8 mouse cellular contexts compared by ENCODE assay signal in genomic region chr11:48816281-48816781, GRCm38 (mm10). TPM values are rescaled to one million over a fixed set of nuclear protein-coding genes. Genes with fewer than 3 reads are reported as not detected.
A peak's percentile ranks its signal among the peaks of the same experiment; 100 is the strongest.
DNase-seq lines count a peak whose midpoint lies in the region; ATAC-seq and TF ChIP-seq lines count a peak whose summit lies in the region.

No protein-coding gene starts in this region.

- H3K4me1 ChIP-seq in forebrain, postnatal 0 days (ENCODE audit: insufficient read depth) = peaks cover 12% of the 10 kb centered on the region; the same call in 1 of the 2 replicates
- H3K4me1 ChIP-seq in intestine, embryonic 16.5 days (ENCODE audit: control insufficient read depth, insufficient read depth, low read length) = peaks cover 22% of the 10 kb centered on the region
- H3K4me1 ChIP-seq in liver, adult 2 months (ENCODE audit: control insufficient read depth, insufficient read depth, low read length) = peaks cover 28% of the 10 kb centered on the region
- peaks cover 32% of the 10 kb centered on the region for H3K4me1 ChIP-seq in midbrain, embryonic 16.5 days (ENCODE audit: control insufficient read depth, insufficient read depth, low read length)
- H3K4me1 ChIP-seq in stomach, postnatal 0 days (replicated peaks; ENCODE audit: control insufficient read depth, insufficient read depth) = no peaks in the 10 kb centered on the region

- peak overlapping the region; percentile 75 for H3K9ac ChIP-seq in forebrain, postnatal 0 days
- H3K9ac ChIP-seq in intestine, embryonic 16.5 days (ENCODE audit: low read depth, low read length) = peak overlapping the region; percentile 88
- H3K9ac ChIP-seq in liver, adult 2 months (ENCODE audit: low read depth, low read length) = peak overlapping the region; percentile 84
- peak overlapping the region; percentile 88 for H3K9ac ChIP-seq in midbrain, embryonic 16.5 days (ENCODE audit: low read depth, low read length)
- H3K9ac ChIP-seq in stomach, postnatal 0 days (ENCODE audit: low read length) = peak overlapping the region; percentile 95

- TF ChIP-seq EP300 in stomach, postnatal 0 days (optimal IDR thresholded peaks at IDR 0.05) = no peak

- WGBS in forebrain, postnatal 0 days = 4% methylated on average over 22 of the region's 23 CpGs
- 2% methylated on average over 23 of the region's 23 CpGs for WGBS in intestine, embryonic 16.5 days
- WGBS in liver, adult 2 months = 3% methylated on average over 23 of the region's 23 CpGs
- 3% methylated on average over 21 of the region's 23 CpGs for WGBS in midbrain, embryonic 16.5 days
- 5% methylated on average over 19 of the region's 23 CpGs for WGBS in stomach, postnatal 0 days

- TF ChIP-seq POLR2A in liver, adult 2 months (IDR thresholded peaks at IDR 0.05; ENCODE audit: extremely low read depth, insufficient read depth, low read length) = no peak

- no peaks in the 10 kb centered on the region for H3K27me3 ChIP-seq in forebrain, postnatal 0 days (ENCODE audit: insufficient read depth, low read length)
- H3K27me3 ChIP-seq in intestine, embryonic 16.5 days (replicated peaks; ENCODE audit: control insufficient read depth, insufficient read depth, low read length) = no peaks in the 10 kb centered on the region
- H3K27me3 ChIP-seq in liver, adult 2 months (ENCODE audit: control insufficient read depth, insufficient read depth, low read length) = no peaks in the 10 kb centered on the region
- no peaks in the 10 kb centered on the region for H3K27me3 ChIP-seq in midbrain, embryonic 16.5 days (ENCODE audit: control insufficient read depth, insufficient read depth, low read depth, low read length)
- no peaks in the 10 kb centered on the region for H3K27me3 ChIP-seq in stomach, postnatal 0 days (ENCODE audit: control insufficient read depth, insufficient read depth, low read length)

- peak overlapping the region; percentile 86 for H3K4me2 ChIP-seq in forebrain, postnatal 0 days (ENCODE audit: low read depth)
- peak overlapping the region; percentile 81 for H3K4me2 ChIP-seq in intestine, embryonic 16.5 days (ENCODE audit: low read depth, low read length)
- peak overlapping the region; percentile 83 for H3K4me2 ChIP-seq in midbrain, embryonic 16.5 days (ENCODE audit: low read length)
- H3K4me2 ChIP-seq in stomach, postnatal 0 days (replicated peaks; ENCODE audit: low read depth) = peak overlapping the region; percentile 83

- H3K27ac ChIP-seq in forebrain, postnatal 0 days (ENCODE audit: low read depth, low read length) = peak overlapping the region; percentile 93
- peak overlapping the region; percentile 71 for H3K27ac ChIP-seq in intestine, embryonic 16.5 days (ENCODE audit: low read length)
- H3K27ac ChIP-seq in liver, adult 2 months (replicated peaks; ENCODE audit: insufficient read depth, low read depth, low read length) = peak overlapping the region; percentile 36; the same call in 1 of the 2 replicates
- peak overlapping the region; percentile 75 for H3K27ac ChIP-seq in midbrain, embryonic 16.5 days (ENCODE audit: low read length)
- H3K27ac ChIP-seq in stomach, postnatal 0 days (replicated peaks) = peak overlapping the region; percentile 99

- H3K36me3 ChIP-seq in forebrain, postnatal 0 days (ENCODE audit: insufficient read depth) = peaks cover 25% of the 10 kb centered on the region
- no peaks in the 10 kb centered on the region for H3K36me3 ChIP-seq in intestine, embryonic 16.5 days (ENCODE audit: control insufficient read depth, insufficient read depth, low read length)
- peaks cover 10% of the 10 kb centered on the region for H3K36me3 ChIP-seq in liver, adult 2 months (ENCODE audit: control insufficient read depth, insufficient read depth, low read length)
- peaks cover 14% of the 10 kb centered on the region for H3K36me3 ChIP-seq in midbrain, embryonic 16.5 days (ENCODE audit: control insufficient read depth, insufficient read depth, low read length)
- H3K36me3 ChIP-seq in stomach, postnatal 0 days (ENCODE audit: control insufficient read depth, insufficient read depth, low read length) = peaks cover 7% of the 10 kb centered on the region; the same call in 1 of the 2 replicates

- peaks cover 13% of the 10 kb centered on the region for H3K79me2 ChIP-seq in liver, adult 2 months (ENCODE audit: control insufficient read depth, insufficient read depth, low read length)

- peak; percentile 98 for DNase-seq in heart, adult 11 months
- no peak for DNase-seq in heart, adult 8-10 months (ENCODE audit: low spot score)
- peak; percentile 40 for DNase-seq in brain, adult 2 months (ENCODE audit: low read depth, low spot score)
- DNase-seq in forebrain, postnatal 0 days = no peak
- DNase-seq in liver, adult 2 months (ENCODE audit: extremely low read depth, low read depth, low spot score) = no peak
- DNase-seq in stomach, postnatal 0 days (ENCODE audit: low spot score) = peak; percentile 56

- peak overlapping the region; percentile 88 for H3K4me3 ChIP-seq in forebrain, postnatal 0 days (ENCODE audit: low read depth, low read length)
- H3K4me3 ChIP-seq in intestine, embryonic 16.5 days (ENCODE audit: low read length) = peak overlapping the region; percentile 83
- H3K4me3 ChIP-seq in liver, adult 2 months (ENCODE audit: insufficient read depth, low read depth, low read length) = peak overlapping the region; percentile 81
- peak overlapping the region; percentile 79 for H3K4me3 ChIP-seq in midbrain, embryonic 16.5 days (ENCODE audit: low read depth, low read length)
- peak overlapping the region; percentile 73 for H3K4me3 ChIP-seq in stomach, postnatal 0 days (ENCODE audit: low read depth, low read length)

- H3K9me3 ChIP-seq in forebrain, postnatal 0 days (ENCODE audit: low read length) = no peaks in the 10 kb centered on the region
- no peaks in the 10 kb centered on the region for H3K9me3 ChIP-seq in intestine, embryonic 16.5 days (ENCODE audit: control insufficient read depth, low read length)
- H3K9me3 ChIP-seq in midbrain, embryonic 16.5 days (replicated peaks; ENCODE audit: control insufficient read depth, low read length, poor library complexity, severe bottlenecking) = no peaks in the 10 kb centered on the region
- no peaks in the 10 kb centered on the region for H3K9me3 ChIP-seq in stomach, postnatal 0 days (ENCODE audit: control insufficient read depth, low read length)

- ATAC-seq in forebrain, postnatal 0 days = peak; percentile 52
- peak; percentile 23 for ATAC-seq in intestine, embryonic 16.5 days
- peak; percentile 78 for ATAC-seq in midbrain, embryonic 16.5 days
- ATAC-seq in stomach, postnatal 0 days (ENCODE audit: low FRiP score, low TSS enrichment) = peak; percentile 27; the same call in 1 of the 2 replicates

- TF ChIP-seq CTCF in forebrain, postnatal 0 days (IDR thresholded peaks at IDR 0.05; ENCODE audit: low read depth) = no peak
- no peak for TF ChIP-seq CTCF in liver, adult 2 months (IDR thresholded peaks at IDR 0.05; ENCODE audit: low read depth, low read length)
- no peak for TF ChIP-seq CTCF in stomach, postnatal 0 days (IDR thresholded peaks at IDR 0.05; ENCODE audit: low read depth)

RNA-seq across cellular contexts. Expression of gene Trim41, which starts 0.8 kb away (rescaled TPM):
- total RNA-seq in heart, adult 8-10 months (2022) = 10 to 100 TPM; 22.2 to 28.9 (median 23.8) TPM
- 42.2 and 47.1 TPM in 2 replicates for total RNA-seq in forebrain, postnatal 0 days (2014; rRNA removed)
- 4.4 TPM in 2 replicates for polyA plus RNA-seq in forebrain, postnatal 0 days (2015; fragmentation: Nextera tagmentation; extraction: Ambion mirVana)
- polyA plus RNA-seq in intestine, embryonic 16.5 days (2015; fragmentation: Nextera tagmentation; extraction: Ambion mirVana) = 4.1 and 5.9 TPM in 2 replicates
- total RNA-seq in liver, adult 2 months (2014; rRNA removed) = 11.4 and 13.2 TPM in 2 replicates
- polyA plus RNA-seq in liver, adult 2 months (2012; rRNA removed) = 13.7 and 18.2 TPM in 2 replicates
- polyA plus RNA-seq in midbrain, embryonic 16.5 days (2015; fragmentation: Nextera tagmentation; extraction: Ambion mirVana) = 6.7 and 6.9 TPM in 2 replicates
- 3.6 and 4.0 TPM in 2 replicates for polyA plus RNA-seq in stomach, postnatal 0 days (2015; fragmentation: Nextera tagmentation; extraction: Ambion mirVana)

RNA-seq across cellular contexts. Expression of gene Trim7, which starts 9.6 kb away (rescaled TPM):
- total RNA-seq in heart, adult 8-10 months (2022) = 10 to 100 TPM; 15.6 to 31.7 (median 17.5) TPM
- total RNA-seq in forebrain, postnatal 0 days (2014; rRNA removed) = 5.6 and 9.5 TPM in 2 replicates
- polyA plus RNA-seq in forebrain, postnatal 0 days (2015; fragmentation: Nextera tagmentation; extraction: Ambion mirVana) = 1.9 and 2.5 TPM in 2 replicates
- 0.78 and 1.2 TPM in 2 replicates for polyA plus RNA-seq in intestine, embryonic 16.5 days (2015; fragmentation: Nextera tagmentation; extraction: Ambion mirVana)
- total RNA-seq in liver, adult 2 months (2014; rRNA removed) = 5.8 and 11.2 TPM in 2 replicates
- 11.0 and 16.3 TPM in 2 replicates for polyA plus RNA-seq in liver, adult 2 months (2012; rRNA removed)
- polyA plus RNA-seq in midbrain, embryonic 16.5 days (2015; fragmentation: Nextera tagmentation; extraction: Ambion mirVana) = 1.8 and 3.6 TPM in 2 replicates
- 3.0 and 3.4 TPM in 2 replicates for polyA plus RNA-seq in stomach, postnatal 0 days (2015; fragmentation: Nextera tagmentation; extraction: Ambion mirVana)

RNA-seq across cellular contexts. Expression of gene Gm12184, which starts 10.1 kb away (rescaled TPM):
- 1 to 10 TPM; 1.6 to 5.4 (median 3.7) TPM for total RNA-seq in heart, adult 8-10 months (2022)
- 8.0 and 9.3 TPM in 2 replicates for total RNA-seq in forebrain, postnatal 0 days (2014; rRNA removed)
- 3.7 and 5.0 TPM in 2 replicates for polyA plus RNA-seq in forebrain, postnatal 0 days (2015; fragmentation: Nextera tagmentation; extraction: Ambion mirVana)
- polyA plus RNA-seq in intestine, embryonic 16.5 days (2015; fragmentation: Nextera tagmentation; extraction: Ambion mirVana) = 1.3 and 1.4 TPM in 2 replicates
- 1.5 and 2.0 TPM in 2 replicates for total RNA-seq in liver, adult 2 months (2014; rRNA removed)
- 5.5 and 5.8 TPM in 2 replicates for polyA plus RNA-seq in liver, adult 2 months (2012; rRNA removed)
- 1.3 and 1.8 TPM in 2 replicates for polyA plus RNA-seq in midbrain, embryonic 16.5 days (2015; fragmentation: Nextera tagmentation; extraction: Ambion mirVana)
- polyA plus RNA-seq in stomach, postnatal 0 days (2015; fragmentation: Nextera tagmentation; extraction: Ambion mirVana) = 5.0 and 7.3 TPM in 2 replicates

RNA-seq across cellular contexts. Expression of gene Rack1, which starts 16.2 kb away (rescaled TPM):
- 100 to 1,000 TPM; 385 to 495 (median 425) TPM for total RNA-seq in heart, adult 8-10 months (2022)
- total RNA-seq in forebrain, postnatal 0 days (2014; rRNA removed) = 1,021 and 1,323 TPM in 2 replicates
- 368 and 466 TPM in 2 replicates for polyA plus RNA-seq in forebrain, postnatal 0 days (2015; fragmentation: Nextera tagmentation; extraction: Ambion mirVana)
- polyA plus RNA-seq in intestine, embryonic 16.5 days (2015; fragmentation: Nextera tagmentation; extraction: Ambion mirVana) = 713 and 755 TPM in 2 replicates
- 507 and 645 TPM in 2 replicates for total RNA-seq in liver, adult 2 months (2014; rRNA removed)
- 645 and 687 TPM in 2 replicates for polyA plus RNA-seq in liver, adult 2 months (2012; rRNA removed)
- polyA plus RNA-seq in midbrain, embryonic 16.5 days (2015; fragmentation: Nextera tagmentation; extraction: Ambion mirVana) = 347 and 351 TPM in 2 replicates
- polyA plus RNA-seq in stomach, postnatal 0 days (2015; fragmentation: Nextera tagmentation; extraction: Ambion mirVana) = 524 and 529 TPM in 2 replicates

RNA-seq across cellular contexts. Expression of gene Irgm1, which starts 55.2 kb away (rescaled TPM):
- 10 to 100 TPM; 11.7 to 13.3 (median 12.1) TPM for total RNA-seq in heart, adult 8-10 months (2022)
- total RNA-seq in forebrain, postnatal 0 days (2014; rRNA removed) = 3.0 and 6.7 TPM in 2 replicates
- 3.5 and 4.9 TPM in 2 replicates for polyA plus RNA-seq in forebrain, postnatal 0 days (2015; fragmentation: Nextera tagmentation; extraction: Ambion mirVana)
- polyA plus RNA-seq in intestine, embryonic 16.5 days (2015; fragmentation: Nextera tagmentation; extraction: Ambion mirVana) = 15.6 and 15.8 TPM in 2 replicates
- total RNA-seq in liver, adult 2 months (2014; rRNA removed) = 43.0 and 48.4 TPM in 2 replicates
- polyA plus RNA-seq in liver, adult 2 months (2012; rRNA removed) = 29.9 and 33.3 TPM in 2 replicates
- 2.0 and 2.8 TPM in 2 replicates for polyA plus RNA-seq in midbrain, embryonic 16.5 days (2015; fragmentation: Nextera tagmentation; extraction: Ambion mirVana)
- polyA plus RNA-seq in stomach, postnatal 0 days (2015; fragmentation: Nextera tagmentation; extraction: Ambion mirVana) = 12.8 and 14.4 TPM in 2 replicates

Comparison
In these comparisons a context has a peak if more than half of its experiments do, and no peak if none do; other contexts are left out.
1. DNase-seq: peak in heart, adult 11 months (single experiment), brain, adult 2 months (single experiment) and stomach, postnatal 0 days (single experiment); none in heart, adult 8-10 months (single experiment), forebrain, postnatal 0 days (single experiment) and liver, adult 2 months (single experiment).
2. ATAC-seq: peak in every context shown above with its lines; median percentile 78 in midbrain, embryonic 16.5 days; 52 in forebrain, postnatal 0 days; 27 in stomach, postnatal 0 days; 23 in intestine, embryonic 16.5 days.
3. H3K27ac ChIP-seq: peak in every context shown above with its lines; median percentile 99 in stomach, postnatal 0 days; 93 in forebrain, postnatal 0 days; 75 in midbrain, embryonic 16.5 days; 71 in intestine, embryonic 16.5 days; 36 in liver, adult 2 months.
4. Peak in every context shown above with its lines, with median percentiles within 50 percentile points of each other: H3K4me2 ChIP-seq, H3K4me3 ChIP-seq and H3K9ac ChIP-seq.